12 mouse cellular contexts compared by ENCODE assay signal in the genomic region with DNA sequence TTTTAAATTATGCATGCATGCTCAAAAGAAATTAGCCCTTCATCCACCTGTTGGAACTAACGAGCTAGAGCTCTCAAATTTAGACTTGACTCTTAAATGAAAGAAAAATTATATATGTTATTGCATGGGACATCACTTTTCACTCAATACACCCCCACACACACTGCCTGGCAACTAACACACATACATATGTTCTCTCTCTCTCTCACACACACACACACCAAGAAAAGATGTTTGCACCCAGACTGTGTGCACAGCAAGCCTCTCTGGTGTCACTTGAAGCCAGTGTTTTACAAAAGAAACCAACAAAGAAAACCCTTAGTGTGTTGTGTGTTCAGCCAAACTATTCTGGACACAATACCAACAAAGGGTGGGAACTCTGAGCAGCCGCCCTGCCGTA.
DNase-seq lines count a peak whose midpoint lies in the region; ATAC-seq lines count a peak whose summit lies in the region.
"Had no signal": no experiment of that assay in that cellular context is flagged by ENCODE, and none has a peak within 500 bp of the region (broad histone marks: within the 10 kb centered on the region; RNA-seq: fewer than 3 reads in every experiment).

No protein-coding gene starts in this region.

- no peak overlapping the region for H3K4me2 ChIP-seq in midbrain, embryonic 14.5 days (ENCODE audit: low read length)
- no peak overlapping the region for H3K4me2 ChIP-seq in forebrain, embryonic 11.5 days (ENCODE audit: low read depth, low read length, severe bottlenecking)
- H3K4me2 ChIP-seq in hindbrain, embryonic 14.5 days (replicated peaks), result no peak overlapping the region
- no peak overlapping the region for H3K4me2 ChIP-seq in neural tube, embryonic 13.5 days
- H3K4me2 ChIP-seq: embryonic facial prominence, embryonic 13.5 days; liver, embryonic 13.5 days had no signal

- H3K36me3 ChIP-seq in midbrain, embryonic 10.5 days, result no peaks in the 10 kb centered on the region
- no peaks in the 10 kb centered on the region for H3K36me3 ChIP-seq in midbrain, embryonic 14.5 days (ENCODE audit: control insufficient read depth, insufficient read depth, low read length)
- no peaks in the 10 kb centered on the region for H3K36me3 ChIP-seq in forebrain, embryonic 11.5 days (ENCODE audit: control insufficient read depth, insufficient read depth, low read length)
- no peaks in the 10 kb centered on the region for H3K36me3 ChIP-seq in hindbrain, embryonic 14.5 days (replicated peaks; ENCODE audit: control insufficient read depth, insufficient read depth)
- H3K36me3 ChIP-seq in neural tube, embryonic 13.5 days, result no peaks in the 10 kb centered on the region
- H3K36me3 ChIP-seq: embryonic facial prominence, embryonic 13.5 days; heart, embryonic 10.5 days; liver, embryonic 13.5 days had no signal

- H3K27ac ChIP-seq in midbrain, embryonic 10.5 days (replicated peaks), result 0 out of 2 replicates have a peak overlapping the region, but pooled peaks have one; percentile 30
- no peak overlapping the region for H3K27ac ChIP-seq in midbrain, embryonic 14.5 days (replicated peaks; ENCODE audit: low read depth, low read length)
- no peak overlapping the region for H3K27ac ChIP-seq in forebrain, embryonic 11.5 days (ENCODE audit: low read depth, low read length)
- no peak overlapping the region for H3K27ac ChIP-seq in hindbrain, embryonic 14.5 days
- H3K27ac ChIP-seq in neural tube, embryonic 13.5 days (replicated peaks), result no peak overlapping the region
- H3K27ac ChIP-seq: embryonic facial prominence, embryonic 13.5 days; heart, embryonic 10.5 days; kidney, postnatal 0 days; liver, embryonic 13.5 days had no signal

- WGBS in midbrain, embryonic 10.5 days, result 65% methylated on average over 3 of the region's 3 CpGs
- 47% methylated on average over 3 of the region's 3 CpGs for WGBS in midbrain, embryonic 14.5 days
- WGBS in forebrain, embryonic 11.5 days, result 41% methylated on average over 3 of the region's 3 CpGs
- 45% methylated on average over 3 of the region's 3 CpGs for WGBS in hindbrain, embryonic 14.5 days
- WGBS in neural tube, embryonic 13.5 days, result 45% methylated on average over 3 of the region's 3 CpGs

- no peak for DNase-seq in midbrain, embryonic 10.5 days (ENCODE audit: low spot score)
- DNase-seq in midbrain, embryonic 14.5 days, result no peak
- DNase-seq in forebrain, embryonic 11.5 days (ENCODE audit: low spot score), result no peak
- no peak for DNase-seq in hindbrain, embryonic 14.5 days (ENCODE audit: low spot score)
- no peak for DNase-seq in ovary, adult 18-20 months (ENCODE audit: low spot score)
- no peak for DNase-seq in left cerebral cortex, postnatal 4 days
- no peak for DNase-seq in layer of hippocampus, postnatal 14 days (ENCODE audit: low spot score in 2 of 2)

- H3K9me3 ChIP-seq in midbrain, embryonic 10.5 days (replicated peaks), result 0 out of 2 replicates have a peak, but pooled peaks cover 3% of the 10 kb centered on the region
- peaks cover 3% of the 10 kb centered on the region; the same call in 1 of the 2 replicates for H3K9me3 ChIP-seq in midbrain, embryonic 14.5 days (ENCODE audit: control insufficient read depth, low read length)
- H3K9me3 ChIP-seq in forebrain, embryonic 11.5 days (ENCODE audit: control insufficient read depth, low read length), result no peaks in the 10 kb centered on the region
- no peaks in the 10 kb centered on the region for H3K9me3 ChIP-seq in hindbrain, embryonic 14.5 days (ENCODE audit: control insufficient read depth, low read length)
- no peaks in the 10 kb centered on the region for H3K9me3 ChIP-seq in neural tube, embryonic 13.5 days
- H3K9me3 ChIP-seq: embryonic facial prominence, embryonic 13.5 days; heart, embryonic 10.5 days; liver, embryonic 13.5 days had no signal

- H3K27me3 ChIP-seq in midbrain, embryonic 10.5 days (ENCODE audit: low read depth, poor library complexity, severe bottlenecking), result peaks cover 15% of the 10 kb centered on the region; the same call in 1 of the 2 replicates
- H3K27me3 ChIP-seq in midbrain, embryonic 14.5 days (ENCODE audit: control insufficient read depth, insufficient read depth, low read length), result no peaks in the 10 kb centered on the region
- H3K27me3 ChIP-seq in forebrain, embryonic 11.5 days (ENCODE audit: control insufficient read depth, insufficient read depth, low read length), result no peaks in the 10 kb centered on the region
- H3K27me3 ChIP-seq in hindbrain, embryonic 14.5 days (ENCODE audit: control insufficient read depth, insufficient read depth, low read length), result no peaks in the 10 kb centered on the region
- H3K27me3 ChIP-seq in neural tube, embryonic 13.5 days, result no peaks in the 10 kb centered on the region
- H3K27me3 ChIP-seq: embryonic facial prominence, embryonic 13.5 days; liver, embryonic 13.5 days had no signal

- ATAC-seq in midbrain, embryonic 14.5 days (ENCODE audit: low FRiP score, low TSS enrichment), result no peak
- peak; percentile 34; the same call in 1 of the 2 replicates for ATAC-seq in forebrain, embryonic 11.5 days (replicated peaks; ENCODE audit: low FRiP score)
- peak; percentile 37; the same call in 1 of the 2 replicates for ATAC-seq in hindbrain, embryonic 14.5 days (ENCODE audit: low FRiP score)
- peak; percentile 48; the same call in 1 of the 2 replicates for ATAC-seq in neural tube, embryonic 13.5 days (ENCODE audit: low read depth)

- H3K4me3 ChIP-seq in midbrain, embryonic 10.5 days, result no peak overlapping the region
- no peak overlapping the region for H3K4me3 ChIP-seq in midbrain, embryonic 14.5 days (replicated peaks; ENCODE audit: low read depth, low read length)
- H3K4me3 ChIP-seq in forebrain, embryonic 11.5 days (ENCODE audit: low read depth, low read length), result no peak overlapping the region
- H3K4me3 ChIP-seq in hindbrain, embryonic 14.5 days (replicated peaks; ENCODE audit: low read length), result no peak overlapping the region
- no peak overlapping the region for H3K4me3 ChIP-seq in neural tube, embryonic 13.5 days
- H3K4me3 ChIP-seq: embryonic facial prominence, embryonic 13.5 days; heart, embryonic 10.5 days; liver, embryonic 13.5 days had no signal

- intact Hi-C loops in left cerebral cortex, postnatal 4 days (cut with DNase I), result loop anchor here (5.0 kb wide), 1 partner anchor 699 kb away; no protein-coding TSS in a partner anchor

- H3K9ac ChIP-seq in midbrain, embryonic 14.5 days (replicated peaks; ENCODE audit: low read length), result no peak overlapping the region
- no peak overlapping the region for H3K9ac ChIP-seq in forebrain, embryonic 11.5 days (ENCODE audit: low read length)
- no peak overlapping the region for H3K9ac ChIP-seq in hindbrain, embryonic 14.5 days
- H3K9ac ChIP-seq in neural tube, embryonic 13.5 days, result no peak overlapping the region
- H3K9ac ChIP-seq: embryonic facial prominence, embryonic 13.5 days; liver, embryonic 13.5 days had no signal

- peaks cover 9% of the 10 kb centered on the region for H3K4me1 ChIP-seq in midbrain, embryonic 10.5 days
- H3K4me1 ChIP-seq in midbrain, embryonic 14.5 days (ENCODE audit: control insufficient read depth, insufficient read depth, low read length), result 0 out of 2 replicates have a peak, but pooled peaks cover 3% of the 10 kb centered on the region
- peaks cover 8% of the 10 kb centered on the region; the same call in 1 of the 2 replicates for H3K4me1 ChIP-seq in forebrain, embryonic 11.5 days (replicated peaks; ENCODE audit: control insufficient read depth, insufficient read depth, low read length)
- no peaks in the 10 kb centered on the region for H3K4me1 ChIP-seq in hindbrain, embryonic 14.5 days (replicated peaks; ENCODE audit: control insufficient read depth, insufficient read depth, low read length)
- H3K4me1 ChIP-seq in neural tube, embryonic 13.5 days (replicated peaks), result peaks cover 11% of the 10 kb centered on the region; the same call in 1 of the 2 replicates
- H3K4me1 ChIP-seq: liver, embryonic 13.5 days had no signal
